Mouse (Mus musculus) layer of hippocampus, adult 2 months (tissue): ENCODE measurements around the gene Creg2. TPM values are rescaled to one million over a fixed set of nuclear protein-coding genes. Genes with fewer than 3 reads are reported as not detected.
"Not testable (repeated sequence)": the region's sequence is repeated elsewhere in the genome, so short reads cannot be mapped to it uniquely, and the experiment has no call there.

ENCODE experiments used
- DNase-seq, 2 experiments: peaks; one replicate each; pipeline ENCODE4 v3.0.0; 2022; ENCODE audit warnings: low spot score in 2 of 2
- H3K27ac ChIP-seq: fragments of 200-600 bp; 2 replicates; pipeline ENCODE4 v1.8.1; 2022
- H3K4me3 ChIP-seq: fragments of 200-600 bp; 2 replicates; pipeline ENCODE4 v1.8.1; 2022; ENCODE audit warnings: mild to moderate bottlenecking
- CTCF ChIP-seq: fragments of 200-600 bp; conservative IDR thresholded peaks from 2 replicates; pipeline ENCODE4 v1.8.1; 2022; ENCODE audit warnings: antibody characterized with exemption, mild to moderate bottlenecking, moderate library complexity
- total RNA-seq, 2 experiments: library from RNA; stranded (reverse); gene quantifications; 2 replicates each; pipeline ENCODE4 v1.2.3; 2021

Gene Creg2
- total RNA-seq, 2 experiments from 2014 or later: 99.7 to 100.0 TPM

DNA sequence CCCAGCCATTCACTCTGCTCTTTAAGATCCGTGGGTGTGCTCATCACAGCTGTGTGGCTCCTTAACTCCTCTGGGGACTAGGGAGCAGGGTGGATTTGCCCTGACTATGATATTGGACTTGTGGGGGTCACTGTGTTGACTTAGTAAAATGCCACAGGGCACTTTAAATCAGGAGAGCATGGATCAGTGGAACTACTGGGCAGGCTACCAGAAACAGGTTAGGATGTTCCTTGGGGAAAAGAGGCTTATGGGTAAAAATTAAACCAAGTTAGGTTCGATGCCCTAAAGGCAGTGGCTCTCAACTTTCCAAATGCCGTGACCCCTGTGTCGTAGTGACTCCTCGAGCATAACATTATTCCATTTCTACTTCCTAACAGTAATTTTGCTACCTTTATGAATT, 38.8 kb downstream of the Creg2 start:
- Histone ChIP-seq H3K27ac (no peak overlapping the region), H3K4me3 (no peak overlapping the region)
- no peak for TF ChIP-seq CTCF
- no peak for DNase-seq

GRCm38 (mm10) chr1:39608534-39608933, 42.7 kb downstream of the Creg2 start:
- Histone ChIP-seq H3K27ac (no peak overlapping the region), H3K4me3 (no peak overlapping the region)
- TF ChIP-seq CTCF: no peak
- DNase-seq: no peak

DNA sequence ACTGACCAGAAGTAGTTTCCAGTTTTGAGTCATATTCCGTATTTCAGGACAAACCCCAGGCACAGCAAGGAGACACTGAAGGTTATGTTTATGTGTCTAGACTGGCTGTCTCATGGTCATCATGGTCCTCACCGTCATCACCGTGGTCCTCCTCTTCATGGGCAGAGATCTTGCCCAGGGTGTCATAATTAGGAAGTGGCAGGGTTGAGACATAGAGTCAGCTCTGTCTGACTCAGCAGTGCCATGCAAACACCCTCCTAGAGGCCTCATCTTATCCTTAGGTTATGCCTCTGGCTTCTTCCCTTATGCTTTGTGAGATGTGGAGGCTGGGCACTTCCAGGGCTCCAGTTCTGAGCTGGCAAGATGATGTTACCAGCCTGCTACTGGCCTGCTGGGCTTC, 48.8 kb downstream of the Creg2 start:
- H3K27ac ChIP-seq: no peak overlapping the region
- no peak overlapping the region for H3K4me3 ChIP-seq
- no peak for TF ChIP-seq CTCF
- DNase-seq: no peak

- TF ChIP-seq CTCF: no peak
- no peak overlapping the region for H3K4me3 ChIP-seq
- no peak for DNase-seq
These were observed 52.5 kb downstream of the Creg2 start for GRCm38 (mm10) chr1:39598726-39599125.

DNA sequence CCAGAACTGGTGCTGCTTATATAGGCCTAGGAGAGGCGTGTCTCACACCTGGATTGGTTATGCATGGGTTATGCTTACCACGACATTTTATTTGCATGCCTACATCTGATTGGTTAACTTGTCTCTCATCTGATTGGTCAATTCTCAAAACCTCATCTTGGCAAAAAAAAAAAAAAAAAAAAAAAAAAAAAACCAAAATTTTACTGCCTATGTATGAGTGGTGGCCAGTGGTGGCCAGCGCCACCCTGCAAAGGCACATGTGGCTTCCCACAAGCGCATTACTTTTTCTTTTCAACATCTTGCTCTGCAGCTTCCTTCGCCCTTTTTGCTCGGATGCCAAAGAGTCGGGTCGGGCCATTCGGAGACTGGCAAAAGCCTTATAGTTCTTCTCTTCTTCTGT, 54.1 kb downstream of the Creg2 start:
- not testable (repeated sequence) for H3K27ac ChIP-seq, DNase-seq, H3K4me3 ChIP-seq

More at GRCm38 (mm10) chr1:39598726-39599125, 52.5 kb downstream of the Creg2 start:
- no peak overlapping the region for H3K27ac ChIP-seq

DNA sequence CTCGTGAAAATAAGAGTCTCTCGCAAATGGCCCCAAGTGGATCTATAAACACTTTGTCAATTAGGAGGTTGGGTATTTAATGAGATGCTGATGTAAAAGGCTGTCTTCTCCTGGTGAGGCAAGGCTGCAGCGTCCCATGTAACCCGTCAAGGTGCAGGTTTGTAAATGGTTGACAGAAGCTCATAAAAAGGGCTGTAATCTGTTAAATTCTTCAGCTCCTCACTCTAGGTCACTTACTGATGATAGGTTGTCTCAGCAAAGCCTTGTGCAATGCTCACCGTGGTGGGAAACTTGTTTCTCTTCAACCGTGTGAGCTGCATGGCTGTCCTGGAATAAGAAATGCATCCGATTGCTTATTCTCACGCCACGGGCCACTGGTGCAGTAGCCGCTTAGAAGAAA, 57.4 kb downstream of the Creg2 start:
- no peak for TF ChIP-seq CTCF
- Histone ChIP-seq H3K4me3 (no peak overlapping the region), H3K27ac (no peak overlapping the region)
- no peak for DNase-seq

DNA sequence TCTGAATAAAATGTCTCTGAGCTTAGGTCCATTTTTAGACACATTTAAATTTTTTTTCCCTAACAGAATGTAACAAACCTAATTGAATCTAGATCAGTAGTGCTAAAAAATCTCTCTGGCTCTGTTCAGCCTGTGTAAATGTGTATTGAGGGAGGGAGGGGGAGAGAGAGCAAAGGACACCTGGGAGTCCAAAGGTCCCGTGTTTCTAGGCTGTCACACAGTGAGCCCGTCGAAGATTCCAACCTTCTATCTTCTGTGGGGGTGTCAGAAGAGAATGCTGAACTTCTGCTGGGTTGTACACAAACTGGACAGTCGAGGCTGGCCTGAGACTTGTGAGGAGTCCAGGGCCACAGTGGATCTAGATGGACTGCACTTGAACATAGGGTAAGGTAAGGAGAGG, 59.2 kb downstream of the Creg2 start:
- no peak overlapping the region for H3K4me3 ChIP-seq
- no peak for TF ChIP-seq CTCF
- DNase-seq: no peak
- no peak overlapping the region for H3K27ac ChIP-seq

GRCm38 (mm10) chr1:39591557-39591956, 59.7 kb downstream of the Creg2 start:
- not testable (repeated sequence) for DNase-seq, H3K4me3 ChIP-seq, H3K27ac ChIP-seq

DNA sequence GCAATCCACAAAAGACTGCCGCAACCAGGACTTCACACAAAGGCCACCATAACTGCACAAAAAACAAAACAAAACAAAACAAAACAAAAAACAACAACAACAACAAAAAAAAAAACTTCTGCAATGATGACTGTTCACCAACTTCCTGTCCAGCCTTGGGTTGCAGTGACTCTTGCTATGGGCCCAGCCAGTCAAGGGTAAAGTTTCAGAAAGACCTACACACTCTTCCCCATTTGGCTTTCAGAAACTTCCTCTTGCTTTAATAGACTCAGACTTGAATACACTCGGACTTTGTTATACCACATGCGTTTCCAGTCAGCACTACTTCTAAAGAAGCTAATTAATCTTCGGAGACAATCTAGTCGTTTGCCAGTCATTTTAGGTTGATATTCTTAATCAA, 61.1 kb downstream of the Creg2 start:
- Histone ChIP-seq H3K27ac (no peak overlapping the region), H3K4me3 (no peak overlapping the region)
- no peak for DNase-seq
- TF ChIP-seq CTCF: no peak

DNA sequence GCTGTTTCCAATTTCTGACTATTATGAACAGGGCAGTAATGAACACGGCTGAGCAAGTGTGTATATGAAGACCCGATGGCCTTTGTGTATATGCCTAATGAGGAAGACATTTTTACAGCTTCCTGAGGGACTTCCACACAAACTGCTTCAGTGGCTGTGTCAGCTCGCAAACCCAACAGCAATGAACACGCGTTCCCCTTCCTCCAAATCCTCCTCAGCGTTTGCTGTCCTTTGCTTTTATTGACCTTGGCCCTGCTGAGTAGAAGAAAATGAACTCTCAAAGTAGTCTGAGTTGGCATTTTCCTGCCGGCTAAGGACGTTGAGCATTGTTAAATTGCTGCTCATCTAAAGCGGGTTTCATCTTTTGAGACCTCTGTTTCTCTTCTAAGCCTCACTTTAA, 65.9 kb downstream of the Creg2 start:
- DNase-seq: no peak
- no peak for TF ChIP-seq CTCF

GRCm38 (mm10) chr1:39583173-39583572, 68.1 kb downstream of the Creg2 start:
- TF ChIP-seq CTCF: no peak
- DNase-seq: no peak
- Histone ChIP-seq H3K4me3 (no peak overlapping the region), H3K27ac (no peak overlapping the region)

More for the DNA sequence above, 65.9 kb downstream of the Creg2 start:
- Histone ChIP-seq H3K27ac (no peak overlapping the region), H3K4me3 (no peak overlapping the region)

DNA sequence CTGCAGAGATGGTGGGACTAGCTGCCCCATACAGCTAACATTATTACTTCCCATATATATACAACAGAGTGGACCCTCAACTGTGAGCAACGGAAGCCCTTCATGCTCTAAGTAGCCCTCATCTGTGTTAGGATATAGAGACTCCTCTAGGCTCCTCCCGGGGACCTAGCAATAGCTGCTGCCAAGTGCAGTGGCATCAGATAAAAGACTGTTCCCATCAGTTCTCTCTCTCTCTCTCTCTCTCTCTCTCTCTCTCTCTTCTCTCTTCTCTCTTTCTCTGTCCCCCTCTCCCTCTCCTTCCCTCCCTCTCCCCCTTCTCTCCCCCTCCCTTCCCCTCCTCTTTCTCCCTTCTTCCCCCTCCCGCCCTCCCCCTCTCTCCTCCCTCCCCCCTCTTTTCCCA, 70.1 kb downstream of the Creg2 start:
- no peak overlapping the region for H3K27ac ChIP-seq

DNA sequence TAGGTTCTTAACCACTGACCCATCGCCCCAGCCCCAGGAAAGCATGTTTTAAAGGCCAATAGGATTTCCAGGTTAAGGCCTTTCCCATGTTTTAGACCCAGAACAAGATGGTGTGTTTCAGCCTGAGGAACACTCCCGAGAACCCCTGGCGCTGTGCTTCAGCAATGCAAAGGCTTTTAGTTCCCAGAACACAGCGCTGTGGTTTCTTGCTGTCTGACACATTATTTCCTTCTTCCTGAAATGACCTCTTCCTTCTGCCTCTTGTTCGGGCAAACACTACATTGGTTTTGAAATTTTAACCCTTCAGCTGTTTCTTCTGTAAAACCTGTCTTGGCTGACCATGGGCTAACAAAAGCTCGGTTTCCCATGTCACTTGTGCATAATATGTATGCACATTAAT, 72.1 kb downstream of the Creg2 start:
- DNase-seq: no peak
- Histone ChIP-seq H3K27ac (no peak overlapping the region), H3K4me3 (no peak overlapping the region)
- no peak for TF ChIP-seq CTCF

More for the DNA sequence above, 70.1 kb downstream of the Creg2 start:
- no peak for DNase-seq
- no peak overlapping the region for H3K4me3 ChIP-seq
- no peak for TF ChIP-seq CTCF

- H3K27ac ChIP-seq: no peak overlapping the region
- no peak overlapping the region for H3K4me3 ChIP-seq
- DNase-seq: no peak
- TF ChIP-seq CTCF: no peak
These were observed 72.8 kb downstream of the Creg2 start for GRCm38 (mm10) chr1:39578446-39578845.

GRCm38 (mm10) chr1:39577253-39577705, 74.0 kb downstream of the Creg2 start, which contains the start of gene Rnf149:
Gene Rnf149 (minus strand): TSS chr1:39577405.
- no peak for TF ChIP-seq CTCF
- peak; percentile 96 to 97 for DNase-seq
- H3K27ac ChIP-seq: peak within 1 kb of the TSS; percentile 98
- H3K4me3 ChIP-seq: peak within 1 kb of the TSS; percentile 89
